Mouse (Mus musculus) T-helper 2 cell (primary cell): ENCODE measurements around the gene Ecd.
"Not testable (repeated sequence)": the region's sequence is repeated elsewhere in the genome, so short reads cannot be mapped to it uniquely, and the experiment has no call there.

Experiments
- in situ Hi-C: fragments of 300-600 bp; cut with MboI, MseI; formaldehyde crosslinking; loops from one replicate; pipeline ENCODE4 v1.15.1; 2025; ENCODE audit warnings: high pct_unique_total_duplicates

Ecd gene

GRCm38 (mm10) chr14:20328474-20328873 is 19.4 kb downstream of the Ecd start:
- in situ Hi-C loops = no loop called here

GRCm38 (mm10) chr14:20324196-20324595 is 23.7 kb downstream of the Ecd start:
- in situ Hi-C loops = no loop called here

GRCm38 (mm10) chr14:20319420-20319819 is 28.5 kb downstream of the Ecd start:
- in situ Hi-C loops = no loop called here

GRCm38 (mm10) chr14:20315137-20315536 is 32.8 kb downstream of the Ecd start:
- in situ Hi-C loops = no loop called here

- in situ Hi-C loops = not testable (repeated sequence)
Observed at GRCm38 (mm10) chr14:20305085-20305484, 42.8 kb downstream of the Ecd start.

GRCm38 (mm10) chr14:20298131-20298530 is 49.8 kb downstream of the Ecd start:
- in situ Hi-C loops = no loop called here

- in situ Hi-C loops = no loop called here
Observed at GRCm38 (mm10) chr14:20297616-20298015, 50.3 kb downstream of the Ecd start.

- in situ Hi-C loops = no loop called here
Observed at GRCm38 (mm10) chr14:20294947-20295346, 53.0 kb downstream of the Ecd start.

- in situ Hi-C loops = no loop called here
Observed at GRCm38 (mm10) chr14:20294117-20294892, 53.6 kb downstream of the Ecd start, which contains the start of gene Nudt13. Gene Nudt13, plus strand, starts transcription at chr14:20294697.

- in situ Hi-C loops = no loop called here
Observed at GRCm38 (mm10) chr14:20291391-20291790, 56.5 kb downstream of the Ecd start.
